Mouse (Mus musculus): ENCODE measurements around the gene Tbl1x.

The Tbl1x gene

GRCm38 (mm10) chrX:77603496-77604258 lies 92.9 kb downstream of the Tbl1x start:
- intact Hi-C loops (cut with DNase I) = no loop called here

GRCm38 (mm10) chrX:77607488-77607887 lies 96.7 kb downstream of the Tbl1x start:
- intact Hi-C loops (cut with DNase I) = no loop called here

- intact Hi-C loops (cut with DNase I) = no loop called here
Measured at GRCm38 (mm10) chrX:77608947-77609703, 98.3 kb downstream of the Tbl1x start.

GRCm38 (mm10) chrX:77611938-77612337 lies 101.1 kb downstream of the Tbl1x start:
- intact Hi-C loops (cut with DNase I) = no loop called here

GRCm38 (mm10) chrX:77613041-77613440 lies 102.2 kb downstream of the Tbl1x start:
- intact Hi-C loops (cut with DNase I) = no loop called here

GRCm38 (mm10) chrX:77615735-77616293 lies 105.0 kb downstream of the Tbl1x start:
- intact Hi-C loops (cut with DNase I) = no loop called here

- intact Hi-C loops (cut with DNase I) = no loop called here
Measured at GRCm38 (mm10) chrX:77617368-77618144, 106.7 kb downstream of the Tbl1x start.

GRCm38 (mm10) chrX:77630439-77630838 lies 119.6 kb downstream of the Tbl1x start:
- intact Hi-C loops (cut with DNase I) = loop anchor here (10.0 kb wide), 1 partner anchor 306 kb away; no protein-coding TSS in a partner anchor

- intact Hi-C loops (cut with DNase I) = loop anchor here (5.0 to 10.0 kb wide), 3 partner anchors 124 to 312 kb away; partner anchors contain the start of gene Tbl1x
Measured at GRCm38 (mm10) chrX:77636499-77636898, 125.7 kb downstream of the Tbl1x start.

GRCm38 (mm10) chrX:77638076-77638475 lies 127.3 kb downstream of the Tbl1x start:
- intact Hi-C loops (cut with DNase I) = loop anchor here (5.0 to 10.0 kb wide), 3 partner anchors 126 to 313 kb away; partner anchors contain the start of gene Tbl1x

GRCm38 (mm10) chrX:77640301-77640700 lies 129.5 kb downstream of the Tbl1x start:
- intact Hi-C loops (cut with DNase I) = no loop called here

GRCm38 (mm10) chrX:77646164-77646563 lies 135.4 kb downstream of the Tbl1x start:
- intact Hi-C loops (cut with DNase I) = no loop called here

GRCm38 (mm10) chrX:77650246-77650645 lies 139.4 kb downstream of the Tbl1x start:
- intact Hi-C loops (cut with DNase I) = no loop called here

- intact Hi-C loops (cut with DNase I) = no loop called here
Measured at GRCm38 (mm10) chrX:77662030-77662429, 151.2 kb downstream of the Tbl1x start.

GRCm38 (mm10) chrX:77663276-77663675 lies 152.5 kb downstream of the Tbl1x start:
- intact Hi-C loops (cut with DNase I) = no loop called here

GRCm38 (mm10) chrX:77665030-77665429 lies 154.2 kb downstream of the Tbl1x start:
- intact Hi-C loops (cut with DNase I) = no loop called here

- intact Hi-C loops (cut with DNase I) = no loop called here
Measured at GRCm38 (mm10) chrX:77666911-77667310, 156.1 kb downstream of the Tbl1x start.

- intact Hi-C loops (cut with DNase I) = no loop called here
Measured at GRCm38 (mm10) chrX:77667441-77667840, 156.6 kb downstream of the Tbl1x start.

GRCm38 (mm10) chrX:77669779-77670550 lies 159.2 kb downstream of the Tbl1x start:
- intact Hi-C loops (cut with DNase I) = no loop called here

All from adrenal gland (tissue).